Mouse (Mus musculus): ENCODE data around the gene Abi3bp.

DNA sequence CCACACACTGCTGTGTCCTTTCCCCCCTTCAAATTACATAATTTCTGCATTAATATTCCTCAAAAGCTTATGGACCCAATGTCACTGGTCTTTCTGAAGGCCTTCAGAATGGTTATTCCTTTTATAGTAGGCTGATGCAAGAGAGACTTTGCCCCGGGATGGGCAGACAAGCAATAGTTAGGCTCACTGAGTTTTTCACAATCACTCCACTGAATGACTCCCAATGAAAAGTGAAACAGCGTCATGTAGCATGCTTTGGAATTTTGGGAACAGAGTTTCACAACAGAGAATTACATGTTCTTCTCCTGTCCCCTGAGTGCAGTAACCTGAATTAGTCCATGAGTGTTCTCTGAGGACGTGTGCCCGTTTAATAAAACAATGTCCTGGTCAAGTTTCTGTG, 120.7 kb downstream of the Abi3bp start:
- TF ChIP-seq MYOD1 (IDR thresholded peaks at IDR 0.05; ENCODE audit: control insufficient read depth in 1 of 3, insufficient read length in 2 of 3, low read depth in 2 of 3), result no peak
- TF ChIP-seq E2F4 (IDR thresholded peaks at IDR 0.05; ENCODE audit: insufficient read depth), result no peak
- no peak for TF ChIP-seq MAX (IDR thresholded peaks at IDR 0.05; ENCODE audit: low read depth)
- TF ChIP-seq TCF3 (IDR thresholded peaks at IDR 0.05; ENCODE audit: insufficient read length, low read depth), result no peak
- TF ChIP-seq POLR2AphosphoS2 (IDR thresholded peaks at IDR 0.05; ENCODE audit: insufficient read length, low read depth), result no peak
- TF ChIP-seq REST (IDR thresholded peaks at IDR 0.05; ENCODE audit: insufficient read depth, insufficient read length), result no peak
